Mouse (Mus musculus): ENCODE results near the gene Gm17428.

GRCm38 (mm10) chr14:54993636-54994035 lies 16.9 kb downstream of the Gm17428 start:
- TF ChIP-seq TCF12 (IDR thresholded peaks at IDR 0.05; ENCODE audit: low read depth, low read length) (no peak), POLR2A (IDR thresholded peaks at IDR 0.05; ENCODE audit: low read depth, low read length) (no peak), ZNF384 (IDR thresholded peaks at IDR 0.05; ENCODE audit: low read depth, low read length) (no peak), USF1 (IDR thresholded peaks at IDR 0.05; ENCODE audit: low read depth, low read length) (no peak), GABPA (IDR thresholded peaks at IDR 0.05; ENCODE audit: insufficient replicate concordance, low read depth, low read length) (no peak), BHLHE40 (IDR thresholded peaks at IDR 0.05; ENCODE audit: low read depth, low read length) (no peak), CTCF (conservative IDR thresholded peaks at IDR 0.05 in 1 of 2, IDR thresholded peaks at IDR 0.05 in 1 of 2; ENCODE audit: low read depth in 2 of 2, low read length in 2 of 2) (no peak), SIN3A (IDR thresholded peaks at IDR 0.05; ENCODE audit: low read length) (no peak), ZMIZ1 (IDR thresholded peaks at IDR 0.05; ENCODE audit: low read depth, low read length) (no peak), KAT2A (IDR thresholded peaks at IDR 0.05; ENCODE audit: insufficient replicate concordance, low read length) (no peak), JUND (conservative IDR thresholded peaks at IDR 0.05; ENCODE audit: low read depth, low read length) (no peak), RAD21 (IDR thresholded peaks at IDR 0.05; ENCODE audit: low read depth, low read length) (no peak)

Measured in CH12.LX (cell line).